Mouse (Mus musculus): Measurements from ENCODE around the gene Col11a2. TPM values are rescaled to one million over a fixed set of nuclear protein-coding genes. Genes with fewer than 3 reads are reported as not detected.

Col11a2 gene
- polyA plus RNA-seq, 1 experiment: 15.2 TPM

DNA sequence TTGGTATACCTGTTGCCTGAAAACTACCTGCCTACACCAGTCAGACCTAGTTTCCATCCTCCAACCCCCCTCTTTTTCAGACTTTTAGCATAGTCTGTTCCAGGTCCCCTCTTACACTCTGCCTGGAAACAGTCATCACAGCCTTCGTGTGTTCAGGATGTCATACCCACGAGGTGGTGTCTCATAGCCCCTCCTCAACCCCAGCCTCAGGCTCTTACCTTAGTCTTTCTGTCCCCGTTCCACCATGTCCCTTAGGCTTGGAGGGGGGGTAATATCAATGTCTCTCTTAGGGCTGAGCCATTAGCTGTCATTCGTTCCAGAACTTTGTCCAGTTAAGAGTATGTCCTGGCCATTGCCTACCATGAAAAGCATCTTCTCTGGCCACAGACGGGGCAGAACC lies 61.9 kb downstream of the Col11a2 start:
- TF ChIP-seq CTCF (IDR thresholded peaks at IDR 0.05; ENCODE audit: borderline replicate concordance, insufficient read depth, low read depth, low read length) (no peak), POLR2A (IDR thresholded peaks at IDR 0.05; ENCODE audit: borderline replicate concordance, insufficient read depth, low read length) (no peak)
- 28% methylated on average over 5 of the region's 5 CpGs for WGBS
- no peaks in the 10 kb centered on the region for H3K4me1 ChIP-seq (ENCODE audit: control insufficient read depth, insufficient read depth, low read length)
- H3K4me3 ChIP-seq (replicated peaks; ENCODE audit: insufficient read depth, low read depth, low read length): no peak overlapping the region
- H3K27ac ChIP-seq (ENCODE audit: insufficient read depth, low read length): no peak overlapping the region
- DNase-seq: no peak
- no peaks in the 10 kb centered on the region; the same call in 1 of the 2 replicates for H3K27me3 ChIP-seq (ENCODE audit: control insufficient read depth, insufficient read depth, low read length)

GRCm38 (mm10) chr17:34101604-34102032 lies 62.4 kb downstream of the Col11a2 start:
- Histone ChIP-seq H3K4me3 (replicated peaks; ENCODE audit: insufficient read depth, low read depth, low read length) (peak overlapping the region; percentile 11), H3K4me1 (ENCODE audit: control insufficient read depth, insufficient read depth, low read length) (no peaks in the 10 kb centered on the region), H3K27ac (ENCODE audit: insufficient read depth, low read length) (no peak overlapping the region), H3K27me3 (ENCODE audit: control insufficient read depth, insufficient read depth, low read length) (no peaks in the 10 kb centered on the region; the same call in 1 of the 2 replicates)
- DNase-seq: peak; percentile 80 to 90
- WGBS: 2% methylated on average over 12 of the region's 12 CpGs
- TF ChIP-seq POLR2A (IDR thresholded peaks at IDR 0.05; ENCODE audit: borderline replicate concordance, insufficient read depth, low read length) (no peak), CTCF (IDR thresholded peaks at IDR 0.05; ENCODE audit: borderline replicate concordance, insufficient read depth, low read depth, low read length) (peak; percentile 78)

GRCm38 (mm10) chr17:34102831-34103230 lies 63.6 kb downstream of the Col11a2 start:
- TF ChIP-seq CTCF (IDR thresholded peaks at IDR 0.05; ENCODE audit: borderline replicate concordance, insufficient read depth, low read depth, low read length): no peak
- no peak for TF ChIP-seq POLR2A (IDR thresholded peaks at IDR 0.05; ENCODE audit: borderline replicate concordance, insufficient read depth, low read length)
- no peak for DNase-seq
- H3K4me3 ChIP-seq (replicated peaks; ENCODE audit: insufficient read depth, low read depth, low read length): no peak overlapping the region
- 83% methylated on average over 6 of the region's 6 CpGs for WGBS
- no peaks in the 10 kb centered on the region for H3K4me1 ChIP-seq (ENCODE audit: control insufficient read depth, insufficient read depth, low read length)
- H3K27me3 ChIP-seq (ENCODE audit: control insufficient read depth, insufficient read depth, low read length): no peaks in the 10 kb centered on the region; the same call in 1 of the 2 replicates
- H3K27ac ChIP-seq (ENCODE audit: insufficient read depth, low read length): no peak overlapping the region

DNA sequence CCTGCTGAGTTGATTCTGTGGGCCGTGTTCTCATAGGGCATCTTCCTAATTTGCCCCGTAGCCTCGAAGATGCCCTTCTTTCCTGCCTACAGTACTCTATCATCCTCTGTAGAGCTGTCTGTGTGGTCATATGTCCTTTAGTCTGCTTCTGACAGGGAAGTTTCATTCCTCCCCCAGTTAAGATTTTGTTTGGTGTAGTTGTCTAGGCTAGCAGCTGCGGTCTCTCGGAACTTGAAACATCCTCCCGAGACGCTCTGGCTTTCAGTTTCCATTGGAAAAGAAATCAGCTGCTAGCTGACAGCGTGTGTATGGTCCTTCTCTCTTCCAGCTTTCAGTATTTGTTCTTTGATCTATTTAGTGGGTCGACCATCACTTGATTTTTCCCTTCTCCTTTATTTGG lies 65.6 kb downstream of the Col11a2 start:
- no peaks in the 10 kb centered on the region; the same call in 1 of the 2 replicates for H3K27me3 ChIP-seq (ENCODE audit: control insufficient read depth, insufficient read depth, low read length)
- no peak overlapping the region for H3K4me3 ChIP-seq (replicated peaks; ENCODE audit: insufficient read depth, low read depth, low read length)
- WGBS: 86% methylated on average over 9 of the region's 9 CpGs
- no peak for TF ChIP-seq CTCF (IDR thresholded peaks at IDR 0.05; ENCODE audit: borderline replicate concordance, insufficient read depth, low read depth, low read length)
- TF ChIP-seq POLR2A (IDR thresholded peaks at IDR 0.05; ENCODE audit: borderline replicate concordance, insufficient read depth, low read length): no peak
- no peak for DNase-seq
- H3K4me1 ChIP-seq (ENCODE audit: control insufficient read depth, insufficient read depth, low read length): no peaks in the 10 kb centered on the region
- H3K27ac ChIP-seq (ENCODE audit: insufficient read depth, low read length): no peak overlapping the region

DNA sequence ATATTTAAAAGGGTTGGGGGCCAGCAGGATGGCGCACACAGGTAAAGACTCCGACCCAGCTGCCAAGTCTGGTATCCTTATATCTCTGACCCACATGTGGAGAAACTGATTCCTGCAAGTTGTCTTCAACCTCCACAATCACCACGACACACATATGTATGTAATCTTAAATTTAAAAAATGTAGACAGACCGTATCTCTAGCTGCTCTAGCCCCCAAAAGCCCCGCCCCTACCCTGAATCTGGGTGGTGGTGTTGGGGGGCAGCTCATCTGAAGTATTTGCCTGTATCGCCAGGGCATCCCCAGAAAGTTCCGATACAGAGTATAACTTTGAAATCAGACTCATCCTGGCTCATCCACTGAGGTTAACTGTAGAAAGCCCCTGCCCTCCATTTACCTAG lies 67.3 kb downstream of the Col11a2 start:
- H3K4me3 ChIP-seq (replicated peaks; ENCODE audit: insufficient read depth, low read depth, low read length): no peak overlapping the region
- H3K27me3 ChIP-seq (ENCODE audit: control insufficient read depth, insufficient read depth, low read length): no peaks in the 10 kb centered on the region; the same call in 1 of the 2 replicates
- H3K4me1 ChIP-seq (ENCODE audit: control insufficient read depth, insufficient read depth, low read length): no peaks in the 10 kb centered on the region
- H3K27ac ChIP-seq (ENCODE audit: insufficient read depth, low read length): no peak overlapping the region
- 85% methylated on average over 7 of the region's 7 CpGs for WGBS
- DNase-seq: no peak
- TF ChIP-seq POLR2A (IDR thresholded peaks at IDR 0.05; ENCODE audit: borderline replicate concordance, insufficient read depth, low read length) (no peak), CTCF (IDR thresholded peaks at IDR 0.05; ENCODE audit: borderline replicate concordance, insufficient read depth, low read depth, low read length) (no peak)

- H3K4me1 ChIP-seq (ENCODE audit: control insufficient read depth, insufficient read depth, low read length): no peaks in the 10 kb centered on the region
- WGBS: 70% methylated on average over 7 of the region's 7 CpGs
- H3K4me3 ChIP-seq (replicated peaks; ENCODE audit: insufficient read depth, low read depth, low read length): no peak overlapping the region
- no peak for TF ChIP-seq CTCF (IDR thresholded peaks at IDR 0.05; ENCODE audit: borderline replicate concordance, insufficient read depth, low read depth, low read length)
- no peak for TF ChIP-seq POLR2A (IDR thresholded peaks at IDR 0.05; ENCODE audit: borderline replicate concordance, insufficient read depth, low read length)
- no peak for DNase-seq
- no peak overlapping the region for H3K27ac ChIP-seq (ENCODE audit: insufficient read depth, low read length)
- no peaks in the 10 kb centered on the region; the same call in 1 of the 2 replicates for H3K27me3 ChIP-seq (ENCODE audit: control insufficient read depth, insufficient read depth, low read length)
These were observed 68.1 kb downstream of the Col11a2 start for GRCm38 (mm10) chr17:34107109-34107867.

DNA sequence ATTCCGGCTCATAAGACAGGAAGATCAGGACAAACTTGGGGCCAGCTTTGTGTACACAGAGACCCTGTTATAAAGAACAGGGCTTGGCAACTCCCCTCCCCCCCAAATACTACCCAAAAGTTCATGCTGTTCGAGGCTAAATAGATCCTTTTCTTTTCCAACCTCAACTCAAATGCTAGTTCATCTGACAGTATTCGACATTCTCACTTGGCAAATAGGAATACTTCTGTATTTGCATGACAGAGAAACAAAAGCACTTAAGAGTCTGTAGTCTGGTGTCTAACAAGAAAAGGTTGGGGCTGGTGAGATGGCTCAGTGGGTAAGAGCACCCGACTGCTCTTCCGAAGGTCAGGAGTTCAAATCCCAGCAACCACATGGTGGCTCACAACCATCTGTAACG lies 69.2 kb downstream of the Col11a2 start:
- DNase-seq: no peak
- H3K27ac ChIP-seq (ENCODE audit: insufficient read depth, low read length): no peak overlapping the region
- no peak overlapping the region for H3K4me3 ChIP-seq (replicated peaks; ENCODE audit: insufficient read depth, low read depth, low read length)
- WGBS: 72% methylated on average over 5 of the region's 6 CpGs
- no peaks in the 10 kb centered on the region for H3K4me1 ChIP-seq (ENCODE audit: control insufficient read depth, insufficient read depth, low read length)
- no peak for TF ChIP-seq CTCF (IDR thresholded peaks at IDR 0.05; ENCODE audit: borderline replicate concordance, insufficient read depth, low read depth, low read length)
- no peak for TF ChIP-seq POLR2A (IDR thresholded peaks at IDR 0.05; ENCODE audit: borderline replicate concordance, insufficient read depth, low read length)
- H3K27me3 ChIP-seq (ENCODE audit: control insufficient read depth, insufficient read depth, low read length): no peaks in the 10 kb centered on the region; the same call in 1 of the 2 replicates
